Mouse (Mus musculus): Measurements from ENCODE around the gene Tbcel. TPM values are rescaled to one million over a fixed set of nuclear protein-coding genes. Genes with fewer than 3 reads are reported as not detected.

The Tbcel gene
- polyA plus RNA-seq (2014; fragmentation: Nextera tagmentation; extraction: Ambion mirVana) = 5.9 and 6.1 TPM in 2 replicates

- no peaks in the 10 kb centered on the region for H3K4me1 ChIP-seq (replicated peaks; ENCODE audit: control insufficient read depth, insufficient read depth, low read length)
- H3K4me2 ChIP-seq (replicated peaks) = no peak within 1 kb of the TSS
- 86% methylated on average over 6 of the region's 6 CpGs for WGBS
- H3K27me3 ChIP-seq (ENCODE audit: control insufficient read depth, insufficient read depth, low read length) = no peaks in the 10 kb centered on the region
- no peak within 1 kb of the TSS for H3K4me3 ChIP-seq (replicated peaks; ENCODE audit: low read length)
- H3K36me3 ChIP-seq (replicated peaks; ENCODE audit: control insufficient read depth, insufficient read depth) = no peaks in the 10 kb centered on the region
- no peak within 1 kb of the TSS for H3K9ac ChIP-seq
- no peaks in the 10 kb centered on the region for H3K9me3 ChIP-seq (ENCODE audit: control insufficient read depth, low read length)
- no peak within 1 kb of the TSS for H3K27ac ChIP-seq
- no peak for DNase-seq (ENCODE audit: low spot score)
- no peak for ATAC-seq (ENCODE audit: low FRiP score)
Observed at GRCm38 (mm10) chr9:42507709-42508108, at the start of gene Tbcel. Gene Tbcel, minus strand, starts transcription at chr9:42507809.

DNA sequence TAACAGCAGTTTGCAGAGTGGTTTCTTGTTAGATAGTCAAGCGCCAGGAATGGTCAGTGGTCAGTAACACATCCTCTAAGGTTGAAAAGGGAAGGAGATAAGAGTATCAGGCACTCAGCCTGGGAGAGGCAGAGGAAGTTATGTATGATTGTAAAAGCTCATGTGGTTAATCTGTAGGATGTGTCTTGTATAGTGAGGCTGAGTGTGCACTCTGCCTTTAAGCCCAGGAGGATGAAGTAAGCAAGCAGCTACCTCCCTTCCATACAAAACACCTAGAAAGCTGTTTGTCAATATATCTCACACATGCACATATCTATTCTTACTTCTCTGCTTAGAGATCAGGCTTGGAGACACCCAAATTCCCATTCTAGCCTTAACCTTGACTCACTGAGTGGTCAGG lies 47.6 kb upstream of the Tbcel start:
- Histone ChIP-seq H3K27ac (no peak overlapping the region), H3K4me3 (replicated peaks; ENCODE audit: low read length) (no peak overlapping the region), H3K9me3 (ENCODE audit: control insufficient read depth, low read length) (no peaks in the 10 kb centered on the region), H3K9ac (no peak overlapping the region), H3K4me2 (replicated peaks) (no peak overlapping the region), H3K36me3 (replicated peaks; ENCODE audit: control insufficient read depth, insufficient read depth) (no peaks in the 10 kb centered on the region), H3K27me3 (ENCODE audit: control insufficient read depth, insufficient read depth, low read length) (no peaks in the 10 kb centered on the region), H3K4me1 (replicated peaks; ENCODE audit: control insufficient read depth, insufficient read depth, low read length) (no peaks in the 10 kb centered on the region)
- 95% methylated on average over 1 of the region's 1 CpGs for WGBS
- no peak for ATAC-seq (ENCODE audit: low FRiP score)
- DNase-seq (ENCODE audit: low spot score) = no peak

- Histone ChIP-seq H3K4me3 (replicated peaks; ENCODE audit: low read length) (no peak overlapping the region), H3K9ac (no peak overlapping the region), H3K9me3 (ENCODE audit: control insufficient read depth, low read length) (no peaks in the 10 kb centered on the region), H3K36me3 (replicated peaks; ENCODE audit: control insufficient read depth, insufficient read depth) (no peaks in the 10 kb centered on the region), H3K27me3 (ENCODE audit: control insufficient read depth, insufficient read depth, low read length) (no peaks in the 10 kb centered on the region), H3K27ac (no peak overlapping the region), H3K4me2 (replicated peaks) (no peak overlapping the region), H3K4me1 (replicated peaks; ENCODE audit: control insufficient read depth, insufficient read depth, low read length) (peaks cover 1% of the 10 kb centered on the region; the same call in 1 of the 2 replicates)
- ATAC-seq (ENCODE audit: low FRiP score) = peak; percentile 62
- peak; percentile 88 for DNase-seq (ENCODE audit: low spot score)
- WGBS = 12% methylated on average over 13 of the region's 13 CpGs
Observed at GRCm38 (mm10) chr9:42550116-42550515, 42.5 kb upstream of the Tbcel start.

DNA sequence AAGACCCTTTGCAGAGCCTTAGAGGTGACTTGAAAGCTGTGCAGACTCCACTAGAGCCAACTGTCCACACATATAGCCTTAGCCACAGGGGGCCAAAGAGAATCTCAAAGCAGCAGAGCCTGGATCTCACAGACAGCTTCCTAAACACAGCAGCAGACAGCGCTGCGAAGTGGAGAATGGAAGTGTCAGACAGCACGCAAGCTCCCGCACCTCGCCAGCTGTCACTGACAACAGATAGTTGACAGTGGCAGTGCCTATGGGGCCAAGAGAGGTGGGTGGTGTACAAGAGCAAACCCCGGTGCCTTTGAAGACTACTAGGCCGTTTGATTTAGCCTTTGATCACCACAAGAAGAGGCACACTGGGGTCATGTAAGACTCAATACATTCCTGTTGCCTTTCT lies 41.4 kb upstream of the Tbcel start:
- no peak overlapping the region for H3K27ac ChIP-seq
- 57% methylated on average over 7 of the region's 7 CpGs for WGBS
- H3K36me3 ChIP-seq (replicated peaks; ENCODE audit: control insufficient read depth, insufficient read depth) = no peaks in the 10 kb centered on the region
- peaks cover 8% of the 10 kb centered on the region; the same call in 1 of the 2 replicates for H3K4me1 ChIP-seq (replicated peaks; ENCODE audit: control insufficient read depth, insufficient read depth, low read length)
- DNase-seq (ENCODE audit: low spot score) (no peak), ATAC-seq (ENCODE audit: low FRiP score) (no peak)
- H3K27me3 ChIP-seq (ENCODE audit: control insufficient read depth, insufficient read depth, low read length) = no peaks in the 10 kb centered on the region
- H3K4me3 ChIP-seq (replicated peaks; ENCODE audit: low read length) = no peak overlapping the region
- no peaks in the 10 kb centered on the region for H3K9me3 ChIP-seq (ENCODE audit: control insufficient read depth, low read length)
- H3K4me2 ChIP-seq (replicated peaks) = no peak overlapping the region
- no peak overlapping the region for H3K9ac ChIP-seq

GRCm38 (mm10) chr9:42544521-42544920 lies 36.9 kb upstream of the Tbcel start:
- no peak overlapping the region for H3K4me3 ChIP-seq (replicated peaks; ENCODE audit: low read length)
- H3K9me3 ChIP-seq (ENCODE audit: control insufficient read depth, low read length) = no peaks in the 10 kb centered on the region
- no peaks in the 10 kb centered on the region for H3K36me3 ChIP-seq (replicated peaks; ENCODE audit: control insufficient read depth, insufficient read depth)
- ATAC-seq (ENCODE audit: low FRiP score) (no peak), DNase-seq (ENCODE audit: low spot score) (no peak)
- H3K27me3 ChIP-seq (ENCODE audit: control insufficient read depth, insufficient read depth, low read length) = no peaks in the 10 kb centered on the region
- H3K4me2 ChIP-seq (replicated peaks) = no peak overlapping the region
- H3K9ac ChIP-seq = no peak overlapping the region
- peaks cover 8% of the 10 kb centered on the region; the same call in 1 of the 2 replicates for H3K4me1 ChIP-seq (replicated peaks; ENCODE audit: control insufficient read depth, insufficient read depth, low read length)
- 40% methylated on average over 10 of the region's 10 CpGs for WGBS
- H3K27ac ChIP-seq = 0 out of 2 replicates have a peak overlapping the region, but pooled peaks have one; percentile 38

DNA sequence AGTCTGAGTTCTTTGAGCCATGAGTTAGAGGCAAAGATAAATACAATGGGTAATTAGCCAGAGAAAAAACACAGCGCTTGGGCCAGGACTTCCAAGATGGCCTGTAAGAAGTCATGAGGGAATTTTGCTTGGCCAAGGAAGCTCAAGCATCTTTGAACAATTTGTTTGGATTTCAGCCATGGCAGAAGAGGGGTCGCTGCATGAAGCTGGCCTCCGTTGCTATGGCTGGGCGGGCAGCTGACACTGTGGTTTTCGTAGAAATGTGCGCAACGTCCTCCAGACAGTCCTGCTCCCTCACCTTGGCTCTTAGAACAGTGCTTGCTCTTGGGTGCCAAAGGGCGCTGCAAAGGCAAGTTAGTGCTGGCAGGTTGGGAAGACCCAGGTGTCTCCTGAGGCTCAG lies 25.9 kb upstream of the Tbcel start:
- no peak overlapping the region for H3K4me3 ChIP-seq (replicated peaks; ENCODE audit: low read length)
- H3K27me3 ChIP-seq (ENCODE audit: control insufficient read depth, insufficient read depth, low read length) = no peaks in the 10 kb centered on the region
- WGBS = 79% methylated on average over 8 of the region's 8 CpGs
- H3K9me3 ChIP-seq (ENCODE audit: control insufficient read depth, low read length) = no peaks in the 10 kb centered on the region
- H3K27ac ChIP-seq = peak overlapping the region; percentile 32; the same call in 1 of the 2 replicates
- no peak for ATAC-seq (ENCODE audit: low FRiP score)
- H3K4me2 ChIP-seq (replicated peaks) = no peak overlapping the region
- no peak for DNase-seq (ENCODE audit: low spot score)
- no peaks in the 10 kb centered on the region for H3K36me3 ChIP-seq (replicated peaks; ENCODE audit: control insufficient read depth, insufficient read depth)
- H3K4me1 ChIP-seq (replicated peaks; ENCODE audit: control insufficient read depth, insufficient read depth, low read length) = peaks cover 28% of the 10 kb centered on the region
- no peak overlapping the region for H3K9ac ChIP-seq

GRCm38 (mm10) chr9:42533041-42533440 lies 25.4 kb upstream of the Tbcel start:
- peaks cover 28% of the 10 kb centered on the region for H3K4me1 ChIP-seq (replicated peaks; ENCODE audit: control insufficient read depth, insufficient read depth, low read length)
- H3K36me3 ChIP-seq (replicated peaks; ENCODE audit: control insufficient read depth, insufficient read depth) = no peaks in the 10 kb centered on the region
- no peaks in the 10 kb centered on the region for H3K9me3 ChIP-seq (ENCODE audit: control insufficient read depth, low read length)
- H3K27me3 ChIP-seq (ENCODE audit: control insufficient read depth, insufficient read depth, low read length) = no peaks in the 10 kb centered on the region
- DNase-seq (ENCODE audit: low spot score) = no peak
- H3K9ac ChIP-seq = no peak overlapping the region
- H3K27ac ChIP-seq = peak overlapping the region; percentile 32; the same call in 1 of the 2 replicates
- H3K4me2 ChIP-seq (replicated peaks) = no peak overlapping the region
- no peak for ATAC-seq (ENCODE audit: low FRiP score)
- no peak overlapping the region for H3K4me3 ChIP-seq (replicated peaks; ENCODE audit: low read length)
- 20% methylated on average over 6 of the region's 6 CpGs for WGBS

GRCm38 (mm10) chr9:42531951-42532350 lies 24.3 kb upstream of the Tbcel start:
- DNase-seq (ENCODE audit: low spot score) (no peak), ATAC-seq (ENCODE audit: low FRiP score) (no peak)
- Histone ChIP-seq H3K4me3 (replicated peaks; ENCODE audit: low read length) (no peak overlapping the region), H3K9me3 (ENCODE audit: control insufficient read depth, low read length) (no peaks in the 10 kb centered on the region), H3K4me1 (replicated peaks; ENCODE audit: control insufficient read depth, insufficient read depth, low read length) (peaks cover 28% of the 10 kb centered on the region), H3K27ac (no peak overlapping the region), H3K36me3 (replicated peaks; ENCODE audit: control insufficient read depth, insufficient read depth) (no peaks in the 10 kb centered on the region), H3K4me2 (replicated peaks) (no peak overlapping the region), H3K27me3 (ENCODE audit: control insufficient read depth, insufficient read depth, low read length) (no peaks in the 10 kb centered on the region), H3K9ac (no peak overlapping the region)
- 58% methylated on average over 3 of the region's 3 CpGs for WGBS

DNA sequence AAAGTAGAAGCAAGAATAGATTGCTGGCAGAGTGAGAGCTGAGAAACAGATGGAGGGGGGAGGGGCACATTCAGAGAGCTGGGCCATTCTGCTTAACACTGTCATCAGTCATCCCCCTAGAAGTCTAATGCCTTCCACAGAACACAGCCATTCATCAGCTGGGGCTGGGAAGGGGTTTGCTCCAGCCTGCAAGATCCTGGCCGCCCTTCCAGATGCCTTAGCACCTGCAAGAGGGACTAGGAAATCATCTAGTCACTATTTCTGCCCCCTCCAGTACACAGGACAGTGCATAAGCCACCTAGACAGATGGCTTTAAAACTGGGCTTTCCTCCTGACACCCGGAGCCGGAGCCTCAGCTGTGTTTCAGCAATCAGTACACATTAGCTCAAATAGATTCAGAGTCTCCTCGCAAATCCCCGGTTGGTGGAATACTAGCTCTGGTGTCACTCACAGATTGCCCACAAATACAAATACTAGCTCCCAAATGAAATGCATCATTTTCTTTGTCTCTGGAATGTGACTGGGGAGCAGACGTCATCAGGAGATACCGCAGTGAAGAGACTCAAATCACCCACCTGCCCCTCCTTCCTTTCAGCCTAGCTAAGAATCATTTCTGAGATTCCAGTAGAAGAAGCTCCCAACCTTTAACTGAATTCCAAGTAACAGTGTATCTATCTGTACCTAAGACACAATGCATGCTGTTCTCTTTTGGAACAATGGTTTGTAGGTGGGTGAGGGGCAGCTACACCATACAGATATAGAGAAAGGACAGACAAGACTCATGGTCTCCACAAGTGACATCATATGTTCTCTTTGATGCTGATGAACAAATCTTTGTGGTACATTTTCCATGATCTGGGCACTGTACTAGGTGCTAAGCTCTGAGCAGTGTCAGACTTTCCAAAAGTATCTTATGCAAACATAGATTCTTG lies 22.9 kb upstream of the Tbcel start:
- ATAC-seq (ENCODE audit: low FRiP score) = peak; percentile 86
- H3K27ac ChIP-seq = peak overlapping the region; percentile 84
- no peak overlapping the region for H3K4me3 ChIP-seq (replicated peaks; ENCODE audit: low read length)
- no peaks in the 10 kb centered on the region for H3K27me3 ChIP-seq (ENCODE audit: control insufficient read depth, insufficient read depth, low read length)
- H3K9ac ChIP-seq = peak overlapping the region; percentile 31
- peak; percentile 57 for DNase-seq (ENCODE audit: low spot score)
- 29% methylated on average over 7 of the region's 7 CpGs for WGBS
- no peaks in the 10 kb centered on the region for H3K36me3 ChIP-seq (replicated peaks; ENCODE audit: control insufficient read depth, insufficient read depth)
- no peaks in the 10 kb centered on the region for H3K9me3 ChIP-seq (ENCODE audit: control insufficient read depth, low read length)
- 0 out of 2 replicates have a peak overlapping the region, but pooled peaks have one; percentile 17 for H3K4me2 ChIP-seq (replicated peaks)
- H3K4me1 ChIP-seq (replicated peaks; ENCODE audit: control insufficient read depth, insufficient read depth, low read length) = peaks cover 28% of the 10 kb centered on the region
